Comparison of ENCODE assay signal across 8 mouse cellular contexts in the genomic region with DNA sequence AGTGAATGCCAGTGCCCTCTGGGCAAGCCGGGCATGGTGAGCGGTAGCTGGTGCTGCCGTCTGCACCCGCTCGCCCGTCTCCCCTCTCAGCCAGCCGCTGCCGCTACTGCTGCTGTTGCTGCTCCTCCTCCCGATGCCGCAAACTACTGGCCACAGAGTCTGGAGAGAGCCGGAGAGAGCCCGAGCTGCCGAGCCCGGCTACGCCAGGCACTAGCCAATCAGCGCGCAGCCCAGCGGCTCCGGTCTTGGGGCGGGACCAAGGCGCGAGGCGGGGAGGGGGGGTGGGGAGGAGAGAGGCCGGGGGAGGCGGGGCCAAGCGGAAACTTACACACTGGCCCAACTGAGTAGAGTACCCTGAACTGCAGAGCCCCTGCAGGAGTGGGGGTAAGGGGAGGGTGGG. TPM values are rescaled to one million over a fixed set of nuclear protein-coding genes. Genes with fewer than 3 reads are reported as not detected.
DNase-seq lines count a peak whose midpoint lies in the region; ATAC-seq and TF ChIP-seq lines count a peak whose summit lies in the region.

A gene (minus strand): TSS at position 148 of the 400 bp plus-strand sequence.

- H3K9ac ChIP-seq in embryonic facial prominence, embryonic 12.5 days = peak within 1 kb of the TSS; percentile 52; the same call in 1 of the 2 replicates
- peak within 1 kb of the TSS; percentile 90 for H3K9ac ChIP-seq in heart, adult 2 months (ENCODE audit: low read depth, low read length)
- H3K9ac ChIP-seq in limb, embryonic 14.5 days (ENCODE audit: low read depth, low read length, severe bottlenecking) = peak within 1 kb of the TSS; percentile 55
- H3K9ac ChIP-seq in midbrain, embryonic 15.5 days = peak within 1 kb of the TSS; percentile 60

- H3K9me3 ChIP-seq in embryonic facial prominence, embryonic 12.5 days = no peaks in the 10 kb centered on the region
- no peaks in the 10 kb centered on the region for H3K9me3 ChIP-seq in limb, embryonic 14.5 days (ENCODE audit: control insufficient read depth, low read length)
- H3K9me3 ChIP-seq in midbrain, embryonic 15.5 days = no peaks in the 10 kb centered on the region

- peak; percentile 19 for DNase-seq in thymus, postnatal 25 days
- DNase-seq in thymus, postnatal 10 days (ENCODE audit: low spot score in 2 of 2) = no peak
- DNase-seq in heart, adult 2 months = peak; percentile 85 to 87
- peak; percentile 66 for DNase-seq in kidney, adult 18-20 months
- peak; percentile 81 for DNase-seq in limb, embryonic 14.5 days (ENCODE audit: low spot score)

- H3K27me3 ChIP-seq in embryonic facial prominence, embryonic 12.5 days = peaks cover 15% of the 10 kb centered on the region; the same call in 1 of the 2 replicates
- peaks cover 2% of the 10 kb centered on the region; the same call in 1 of the 2 replicates for H3K27me3 ChIP-seq in heart, adult 2 months (ENCODE audit: control insufficient read depth, insufficient read depth, low read length)
- H3K27me3 ChIP-seq in limb, embryonic 14.5 days (ENCODE audit: control insufficient read depth, insufficient read depth, low read length) = peaks cover 11% of the 10 kb centered on the region
- no peaks in the 10 kb centered on the region for H3K27me3 ChIP-seq in midbrain, embryonic 15.5 days (replicated peaks)
- no peaks in the 10 kb centered on the region for H3K27me3 ChIP-seq in testis, adult 2 months (ENCODE audit: control insufficient read depth, insufficient read depth, low read length)

- ATAC-seq in embryonic facial prominence, embryonic 12.5 days (ENCODE audit: insufficient number of reproducible peaks, insufficient read depth, low FRiP score, low TSS enrichment) = peak; percentile 94
- ATAC-seq in limb, embryonic 14.5 days (ENCODE audit: low FRiP score, low read depth) = peak; percentile 94
- ATAC-seq in midbrain, embryonic 15.5 days (replicated peaks) = peak; percentile 94

- H3K4me1 ChIP-seq in embryonic facial prominence, embryonic 12.5 days = no peaks in the 10 kb centered on the region
- peaks cover 9% of the 10 kb centered on the region for H3K4me1 ChIP-seq in heart, adult 2 months (ENCODE audit: control insufficient read depth, insufficient read depth, low read length)
- 0 out of 2 replicates have a peak, but pooled peaks cover 4% of the 10 kb centered on the region for H3K4me1 ChIP-seq in limb, embryonic 14.5 days (ENCODE audit: control insufficient read depth, insufficient read depth, low read length)
- no peaks in the 10 kb centered on the region for H3K4me1 ChIP-seq in midbrain, embryonic 15.5 days
- peaks cover 20% of the 10 kb centered on the region for H3K4me1 ChIP-seq in testis, adult 2 months (ENCODE audit: control insufficient read depth, insufficient read depth, low read length)

- TF ChIP-seq POLR2A in heart, adult 2 months (IDR thresholded peaks at IDR 0.05; ENCODE audit: insufficient read depth, low read depth, low read length) = peak; percentile 89
- peak; percentile 39; the same call in 1 of the 2 replicates for TF ChIP-seq POLR2A in limb, embryonic 14.5 days (IDR thresholded peaks at IDR 0.05; ENCODE audit: borderline replicate concordance, extremely low read depth, insufficient read depth, insufficient read length)
- TF ChIP-seq POLR2A in testis, adult 2 months (IDR thresholded peaks at IDR 0.05; ENCODE audit: control insufficient read depth, low read depth, low read length) = no peak

- TF ChIP-seq CTCF in heart, adult 2 months (IDR thresholded peaks at IDR 0.05) = no peak
- no peak for TF ChIP-seq CTCF in testis, adult 2 months (IDR thresholded peaks at IDR 0.05; ENCODE audit: control insufficient read depth, insufficient read depth, insufficient replicate concordance, low read depth, low read length)

- H3K36me3 ChIP-seq in embryonic facial prominence, embryonic 12.5 days = no peaks in the 10 kb centered on the region
- no peaks in the 10 kb centered on the region for H3K36me3 ChIP-seq in heart, adult 2 months (ENCODE audit: control insufficient read depth, insufficient read depth, low read length)
- no peaks in the 10 kb centered on the region for H3K36me3 ChIP-seq in limb, embryonic 14.5 days (ENCODE audit: control insufficient read depth, insufficient read depth, low read length)
- H3K36me3 ChIP-seq in midbrain, embryonic 15.5 days (replicated peaks) = no peaks in the 10 kb centered on the region
- H3K36me3 ChIP-seq in testis, adult 2 months (ENCODE audit: control insufficient read depth, insufficient read depth, low read length) = no peaks in the 10 kb centered on the region

- intact Hi-C loops in heart, adult 2 months (cut with DNase I) = no loop called here

- H3K27ac ChIP-seq in embryonic facial prominence, embryonic 12.5 days = peak within 1 kb of the TSS; percentile 46; the same call in 1 of the 2 replicates
- peak within 1 kb of the TSS; percentile 76 for H3K27ac ChIP-seq in heart, adult 2 months
- H3K27ac ChIP-seq in limb, embryonic 14.5 days (replicated peaks; ENCODE audit: low read depth, low read length) = peak within 1 kb of the TSS; percentile 61; the same call in 1 of the 2 replicates
- H3K27ac ChIP-seq in midbrain, embryonic 15.5 days = peak within 1 kb of the TSS; percentile 81
- H3K27ac ChIP-seq in testis, adult 2 months (ENCODE audit: control insufficient read depth, insufficient read depth, low read depth, low read length) = no peak within 1 kb of the TSS

- peak within 1 kb of the TSS; percentile 65 for H3K4me2 ChIP-seq in embryonic facial prominence, embryonic 12.5 days (replicated peaks)
- H3K4me2 ChIP-seq in limb, embryonic 14.5 days (replicated peaks; ENCODE audit: low read depth, low read length, severe bottlenecking) = peak within 1 kb of the TSS; percentile 67
- H3K4me2 ChIP-seq in midbrain, embryonic 15.5 days = peak within 1 kb of the TSS; percentile 71

- H3K79me2 ChIP-seq in heart, adult 2 months (replicated peaks; ENCODE audit: control insufficient read depth, insufficient read depth, low read length) = no peaks in the 10 kb centered on the region; the same call in 1 of the 2 replicates

- WGBS in embryonic facial prominence, embryonic 12.5 days = 41% methylated on average over 10 of the region's 26 CpGs
- 27% methylated on average over 25 of the region's 26 CpGs for WGBS in heart, adult 2 months
- WGBS in limb, embryonic 14.5 days = 13% methylated on average over 10 of the region's 26 CpGs
- 27% methylated on average over 26 of the region's 26 CpGs for WGBS in midbrain, embryonic 15.5 days

- peak within 1 kb of the TSS; percentile 49 for H3K4me3 ChIP-seq in embryonic facial prominence, embryonic 12.5 days
- peak within 1 kb of the TSS; percentile 61 for H3K4me3 ChIP-seq in heart, adult 2 months
- H3K4me3 ChIP-seq in limb, embryonic 14.5 days (replicated peaks; ENCODE audit: low read length) = peak within 1 kb of the TSS; percentile 49
- peak within 1 kb of the TSS; percentile 65 for H3K4me3 ChIP-seq in midbrain, embryonic 15.5 days
- H3K4me3 ChIP-seq in testis, adult 2 months (ENCODE audit: control insufficient read depth, low read depth, low read length) = peak within 1 kb of the TSS; percentile 78

- TF ChIP-seq EP300 in heart, adult 2 months (IDR thresholded peaks at IDR 0.05; ENCODE audit: insufficient read depth, low read depth, low read length) = 0 out of 2 replicates have a peak, but pooled peaks have one; percentile 29

RNA-seq across cellular contexts. Expression of the gene that starts here (rescaled TPM):
- polyA plus RNA-seq in embryonic facial prominence, embryonic 12.5 days (2016; fragmentation: Nextera tagmentation; extraction: Ambion mirVana) = 8.4 and 9.2 TPM in 2 replicates
- total RNA-seq in heart, adult 2 months (2021) = 1 to 10 TPM; 7.9 to 8.5 TPM
- 1.9 and 3.1 TPM in 2 replicates for polyA plus RNA-seq in heart, adult 2 months (2012; rRNA removed)
- 5.0 and 5.7 TPM in 2 replicates for polyA plus RNA-seq in limb, embryonic 14.5 days (2012; rRNA removed)
- polyA plus RNA-seq in limb, embryonic 14.5 days (2014; fragmentation: Nextera tagmentation; extraction: Ambion mirVana) = 7.6 and 10.7 TPM in 2 replicates
- polyA plus RNA-seq in midbrain, embryonic 15.5 days (2015; fragmentation: Nextera tagmentation; extraction: Ambion mirVana) = 22.9 and 25.1 TPM in 2 replicates
- 0.06 and 0.09 TPM in 2 replicates for polyA plus RNA-seq in testis, adult 2 months (2012; rRNA removed)

Comparison
In these comparisons a context has a peak if more than half of its experiments do, and no peak if none do; other contexts are left out.
1. DNase-seq: peak in thymus, postnatal 25 days (single experiment), heart, adult 2 months (2 of 2), kidney, adult 18-20 months (single experiment) and limb, embryonic 14.5 days (single experiment); none in thymus, postnatal 10 days (0 of 2).
2. Peak in every context shown above with its lines, with median percentiles within 50 percentile points of each other: ATAC-seq, H3K4me2 ChIP-seq, H3K4me3 ChIP-seq and H3K9ac ChIP-seq.